Mouse (Mus musculus): ENCODE data around the gene Tapbp.

GRCm38 (mm10) chr17:33914969-33915391 lies 719 bp upstream of the Tapbp start:
- no peak for TF ChIP-seq CTCF (IDR thresholded peaks at IDR 0.05; ENCODE audit: control insufficient read depth, insufficient read depth, insufficient replicate concordance, low read depth, low read length)
- no peak for TF ChIP-seq POLR2A (IDR thresholded peaks at IDR 0.05; ENCODE audit: control insufficient read depth, low read depth, low read length)
